Mouse (Mus musculus) ovary, postnatal 10 days (tissue): Measurements from ENCODE around the gene Rufy2.
"Not testable (repeated sequence)": the region's sequence is repeated elsewhere in the genome, so short reads cannot be mapped to it uniquely, and the experiment has no call there.

Experiments used
- DNase-seq: peaks from one replicate; pipeline ENCODE4 v3.0.0; 2022; ENCODE audit warnings: low spot score

Rufy2 gene

GRCm38 (mm10) chr10:63052011-63052410 lies 72.0 kb downstream of the Rufy2 start:
- no peak for DNase-seq

DNA sequence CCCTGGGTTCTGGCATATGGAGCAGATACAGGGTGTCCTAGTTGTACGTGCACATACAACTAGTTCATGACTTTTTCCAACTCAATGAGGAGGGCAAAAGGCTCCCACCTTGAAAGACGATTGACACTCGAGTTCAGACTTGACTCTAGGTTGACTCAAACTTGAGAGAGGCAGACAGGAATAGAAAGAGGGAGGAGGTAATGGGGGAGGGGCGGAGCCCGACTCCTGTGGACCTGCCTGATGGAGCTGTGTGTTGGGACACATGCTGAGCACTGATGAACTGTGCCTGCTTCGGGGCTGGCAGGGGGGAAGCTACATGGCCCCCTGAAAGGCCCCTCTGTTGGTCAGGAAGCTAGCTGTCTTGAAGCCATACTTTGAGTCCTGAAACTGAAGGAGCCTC lies 73.0 kb downstream of the Rufy2 start:
- DNase-seq, result no peak

GRCm38 (mm10) chr10:63054071-63054470 lies 74.0 kb downstream of the Rufy2 start:
- DNase-seq, result not testable (repeated sequence)

- DNase-seq, result no peak
Observed at GRCm38 (mm10) chr10:63054586-63054985, 74.6 kb downstream of the Rufy2 start.

GRCm38 (mm10) chr10:63056966-63057750 lies 77.1 kb downstream of the Rufy2 start:
- no peak for DNase-seq

DNA sequence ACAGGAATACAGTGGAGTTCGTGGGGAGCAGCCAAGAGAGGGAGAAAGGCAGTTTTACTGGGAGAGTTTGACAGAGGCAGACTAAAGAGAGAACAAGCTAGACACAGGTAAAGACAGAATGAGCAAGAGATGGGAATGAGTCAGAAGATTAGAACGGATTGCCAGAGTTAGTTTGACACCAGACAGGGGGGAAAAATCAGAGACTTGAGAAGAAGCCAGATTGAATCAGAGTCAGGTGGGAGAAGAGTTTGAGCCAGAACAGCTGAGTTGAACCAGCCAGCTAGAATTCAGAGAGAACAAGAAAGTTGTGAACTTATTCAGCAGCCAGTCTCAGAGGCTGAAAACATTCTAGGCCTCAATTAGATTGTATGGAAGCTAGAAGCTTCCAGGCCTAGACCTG lies 79.8 kb downstream of the Rufy2 start, which contains the start of gene Pbld1:
Gene Pbld1 (plus strand): TSS at position 301 of the 400 bp plus-strand sequence.
- no peak for DNase-seq

DNA sequence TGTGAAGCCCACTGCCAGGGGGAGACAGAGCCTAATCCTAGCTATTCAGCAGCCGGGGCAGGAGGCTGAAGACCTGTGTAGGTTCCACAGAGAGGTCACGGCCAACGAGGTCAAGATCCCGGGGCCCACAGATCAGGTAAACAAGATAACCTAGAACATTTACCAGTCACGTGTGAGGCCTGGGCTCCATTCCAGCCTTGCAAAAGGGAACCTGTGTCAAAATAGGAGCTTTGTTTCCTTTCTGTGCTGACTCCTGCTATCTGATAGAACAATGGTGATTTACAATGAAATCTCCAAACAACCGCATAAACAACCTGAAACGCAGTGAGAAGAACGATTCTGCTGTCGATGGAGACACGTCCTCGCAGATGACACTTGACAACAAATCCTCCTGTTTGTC lies 80.4 kb downstream of the Rufy2 start:
- no peak for DNase-seq

DNA sequence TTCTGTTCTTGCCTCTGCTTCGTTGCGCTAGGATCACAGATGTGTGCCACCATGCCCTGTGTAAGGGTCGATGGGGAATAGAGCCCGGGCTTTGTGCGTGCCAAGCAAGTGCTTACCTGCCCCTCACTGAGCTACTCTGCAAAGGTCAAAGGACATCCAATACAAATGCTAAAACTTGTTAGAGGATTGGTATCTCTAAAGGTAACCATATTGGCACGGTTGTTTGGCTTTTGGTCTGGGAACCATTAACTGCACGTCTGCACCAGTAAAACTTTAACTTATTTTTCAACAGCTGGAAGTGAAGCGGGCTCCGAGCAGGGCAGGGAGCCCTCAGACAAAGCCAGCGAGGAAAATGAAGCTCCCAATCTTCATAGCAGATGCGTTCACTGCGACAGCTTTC lies 81.2 kb downstream of the Rufy2 start:
- DNase-seq, result no peak

- no peak for DNase-seq
Observed at GRCm38 (mm10) chr10:63062696-63063095, 82.7 kb downstream of the Rufy2 start.

GRCm38 (mm10) chr10:63063365-63063764 lies 83.3 kb downstream of the Rufy2 start:
- DNase-seq, result no peak

DNA sequence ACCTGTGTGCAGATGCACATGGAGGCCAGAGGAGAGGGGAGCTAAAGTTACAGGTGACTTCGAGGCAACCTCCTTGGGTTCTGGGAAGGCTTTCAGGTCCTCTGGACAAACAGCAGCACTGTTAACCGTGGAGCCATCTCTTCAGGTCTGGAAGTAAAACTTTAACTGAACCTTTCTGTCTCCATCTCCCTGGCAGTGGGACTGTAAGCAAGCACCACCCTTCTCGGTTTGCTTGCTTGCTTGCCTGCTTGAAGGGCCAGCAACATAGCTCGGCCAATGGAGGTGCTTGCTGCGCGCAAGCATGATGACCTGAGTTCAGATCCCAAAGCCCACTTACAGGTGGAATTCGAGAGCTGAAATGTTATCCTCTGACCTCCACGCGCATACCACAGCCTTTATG lies 84.5 kb downstream of the Rufy2 start:
- no peak for DNase-seq

GRCm38 (mm10) chr10:63065561-63065960 lies 85.5 kb downstream of the Rufy2 start:
- DNase-seq, result no peak

DNA sequence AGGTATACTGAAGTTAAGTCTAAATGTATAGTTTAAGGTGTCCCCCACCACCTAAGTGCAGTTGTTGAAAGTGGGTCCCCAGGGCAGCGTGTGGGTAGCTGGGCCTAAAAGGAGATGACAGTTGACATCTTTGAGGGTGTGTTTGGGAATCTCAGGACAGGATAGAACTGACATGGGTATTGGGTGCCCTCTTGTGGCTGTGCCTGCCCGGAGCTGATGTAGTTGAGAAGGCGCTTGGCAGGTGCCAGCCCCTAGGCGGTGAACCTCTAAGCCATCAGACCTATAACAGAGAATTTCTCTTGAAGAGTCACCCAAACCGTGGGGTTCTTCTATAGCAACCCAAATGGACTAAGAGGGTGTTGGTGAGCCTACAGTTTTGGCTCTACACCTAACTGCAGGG lies 86.0 kb downstream of the Rufy2 start:
- peak; percentile 24 for DNase-seq
